In the genomic region with DNA sequence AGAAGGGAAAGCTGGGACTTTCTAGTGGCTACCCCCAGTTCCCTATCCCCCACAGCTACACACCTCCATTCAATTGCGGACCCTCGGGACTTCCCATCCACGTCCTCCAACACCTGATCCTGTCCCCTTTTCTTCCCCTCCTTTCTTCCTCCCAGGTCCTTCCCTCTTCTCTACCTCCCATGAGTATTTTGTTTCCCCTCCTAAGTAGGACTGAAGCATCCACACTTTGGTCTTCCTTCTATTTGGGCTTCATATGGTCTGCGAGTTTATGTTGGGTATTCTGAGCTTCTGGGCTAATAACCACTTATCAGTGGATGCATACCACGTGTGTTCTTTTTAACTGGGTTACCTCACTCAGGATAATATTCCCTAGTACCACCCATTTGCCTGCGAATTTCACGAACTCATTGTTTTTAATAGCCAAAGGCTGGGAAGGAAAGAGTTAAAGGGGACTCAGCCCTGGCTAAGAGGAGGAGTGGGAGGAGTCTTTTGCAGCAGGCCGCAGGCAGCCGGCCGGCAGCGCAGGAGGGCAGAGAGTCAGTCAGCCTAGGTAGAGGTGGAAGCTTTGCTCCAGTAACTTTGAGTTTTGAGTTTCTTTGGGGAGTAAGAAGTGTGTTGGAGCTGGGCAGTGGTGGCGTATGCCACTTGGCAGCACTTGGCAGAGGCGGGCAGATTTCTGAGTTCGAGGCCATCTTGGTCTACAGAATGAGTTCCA, we compare ENCODE assay signal across 12 mouse cellular contexts. TPM values are rescaled to one million over a fixed set of nuclear protein-coding genes. Genes with fewer than 3 reads are reported as not detected.
DNase-seq lines count a peak whose midpoint lies in the region; ATAC-seq and TF ChIP-seq lines count a peak whose summit lies in the region.
"Had no signal": no experiment of that assay in that cellular context is flagged by ENCODE, and none has a peak within 500 bp of the region (broad histone marks: within the 10 kb centered on the region; RNA-seq: fewer than 3 reads in every experiment).

No protein-coding gene starts in this region.

- no peak overlapping the region for H3K9ac ChIP-seq in forebrain, embryonic 13.5 days
- no peak overlapping the region for H3K9ac ChIP-seq in forebrain, postnatal 0 days
- H3K9ac ChIP-seq in kidney, postnatal 0 days (ENCODE audit: low read depth, low read length), result no peak overlapping the region
- no peak overlapping the region for H3K9ac ChIP-seq in limb, embryonic 11.5 days (ENCODE audit: low read length)

- intact Hi-C loops in left cerebral cortex, adult 2 months (cut with DNase I), result no loop called here
- intact Hi-C loops in left cerebral cortex, postnatal 4 days (cut with DNase I), result no loop called here

- H3K36me3 ChIP-seq in forebrain, embryonic 13.5 days (ENCODE audit: poor library complexity, severe bottlenecking), result no peaks in the 10 kb centered on the region
- H3K36me3 ChIP-seq in forebrain, postnatal 0 days (ENCODE audit: insufficient read depth), result no peaks in the 10 kb centered on the region
- H3K36me3 ChIP-seq in kidney, postnatal 0 days (ENCODE audit: insufficient read depth, low read length), result no peaks in the 10 kb centered on the region
- no peaks in the 10 kb centered on the region for H3K36me3 ChIP-seq in limb, embryonic 11.5 days (ENCODE audit: control insufficient read depth, insufficient read depth, low read length)

- WGBS in forebrain, embryonic 13.5 days, result under 1% methylated on average over 14 of the region's 14 CpGs
- under 1% methylated on average over 14 of the region's 14 CpGs for WGBS in forebrain, postnatal 0 days
- WGBS in kidney, postnatal 0 days, result 1% methylated on average over 14 of the region's 14 CpGs
- under 1% methylated on average over 14 of the region's 14 CpGs for WGBS in limb, embryonic 11.5 days

- H3K4me2 ChIP-seq in forebrain, embryonic 13.5 days, result no peak overlapping the region
- no peak overlapping the region for H3K4me2 ChIP-seq in forebrain, postnatal 0 days (ENCODE audit: low read depth)
- no peak overlapping the region for H3K4me2 ChIP-seq in kidney, postnatal 0 days (ENCODE audit: low read length)
- H3K4me2 ChIP-seq in limb, embryonic 11.5 days (ENCODE audit: low read depth, severe bottlenecking), result no peak overlapping the region

- no peak overlapping the region for H3K27ac ChIP-seq in forebrain, embryonic 13.5 days
- no peak overlapping the region for H3K27ac ChIP-seq in forebrain, postnatal 0 days (ENCODE audit: low read depth, low read length)
- H3K27ac ChIP-seq in kidney, postnatal 0 days, result no peak overlapping the region
- H3K27ac ChIP-seq in limb, embryonic 11.5 days (replicated peaks; ENCODE audit: low read depth, low read length), result no peak overlapping the region
- no peak overlapping the region for H3K27ac ChIP-seq in left cerebral cortex, adult 2 months
- H3K27ac ChIP-seq: layer of hippocampus, adult 2 months had no signal

- H3K27me3 ChIP-seq in forebrain, embryonic 13.5 days, result peaks cover 93% of the 10 kb centered on the region
- H3K27me3 ChIP-seq in forebrain, postnatal 0 days (ENCODE audit: insufficient read depth, low read length), result peaks cover 90% of the 10 kb centered on the region
- H3K27me3 ChIP-seq in kidney, postnatal 0 days (ENCODE audit: insufficient read depth, low read length), result peaks cover 80% of the 10 kb centered on the region
- peaks cover 84% of the 10 kb centered on the region for H3K27me3 ChIP-seq in limb, embryonic 11.5 days (ENCODE audit: control insufficient read depth, insufficient read depth, low read length)

- H3K4me1 ChIP-seq in forebrain, embryonic 13.5 days, result peaks cover 3% of the 10 kb centered on the region; the same call in 1 of the 2 replicates
- H3K4me1 ChIP-seq in forebrain, postnatal 0 days (ENCODE audit: insufficient read depth), result no peaks in the 10 kb centered on the region
- H3K4me1 ChIP-seq in kidney, postnatal 0 days (replicated peaks; ENCODE audit: insufficient read depth, low read length), result no peaks in the 10 kb centered on the region
- H3K4me1 ChIP-seq in limb, embryonic 11.5 days (ENCODE audit: control insufficient read depth, insufficient read depth, low read length), result no peaks in the 10 kb centered on the region

- no peaks in the 10 kb centered on the region; the same call in 1 of the 2 replicates for H3K9me3 ChIP-seq in forebrain, embryonic 13.5 days (replicated peaks)
- no peaks in the 10 kb centered on the region for H3K9me3 ChIP-seq in forebrain, postnatal 0 days (ENCODE audit: low read length)
- no peaks in the 10 kb centered on the region for H3K9me3 ChIP-seq in kidney, postnatal 0 days (replicated peaks; ENCODE audit: low read length)
- H3K9me3 ChIP-seq in limb, embryonic 11.5 days (ENCODE audit: control insufficient read depth, low read length), result no peaks in the 10 kb centered on the region

- DNase-seq in forebrain, postnatal 0 days, result no peak
- DNase-seq in kidney, postnatal 0 days (ENCODE audit: low spot score), result peak; percentile 59
- no peak for DNase-seq in kidney, adult 8-10 months
- DNase-seq in ES-CJ7 (ENCODE audit: low read depth, low spot score), result peak; percentile 53
- DNase-seq in limb, embryonic 11.5 days (ENCODE audit: low spot score), result peak; percentile 65
- DNase-seq in left cerebral cortex, adult 2 months (ENCODE audit: extremely low spot score in 1 of 2, low spot score in 2 of 2), result no peak
- DNase-seq in left cerebral cortex, postnatal 4 days, result no peak
- DNase-seq: liver had no signal

- no peak overlapping the region for H3K4me3 ChIP-seq in forebrain, embryonic 13.5 days
- no peak overlapping the region for H3K4me3 ChIP-seq in forebrain, postnatal 0 days (ENCODE audit: low read depth, low read length)
- H3K4me3 ChIP-seq in kidney, postnatal 0 days (replicated peaks; ENCODE audit: low read depth, low read length), result no peak overlapping the region
- no peak overlapping the region for H3K4me3 ChIP-seq in limb, embryonic 11.5 days (ENCODE audit: low read depth, low read length)
- no peak overlapping the region for H3K4me3 ChIP-seq in left cerebral cortex, adult 2 months
- H3K4me3 ChIP-seq: layer of hippocampus, adult 2 months had no signal

- no peak for TF ChIP-seq CTCF in forebrain, postnatal 0 days (IDR thresholded peaks at IDR 0.05; ENCODE audit: low read depth)
- TF ChIP-seq CTCF in kidney, postnatal 0 days (IDR thresholded peaks at IDR 0.05; ENCODE audit: low read depth), result no peak
- TF ChIP-seq CTCF in left cerebral cortex, adult 2 months (IDR thresholded peaks at IDR 0.05), result no peak

- 0 out of 2 replicates have a peak, but pooled peaks have one; percentile 19 for ATAC-seq in forebrain, embryonic 13.5 days
- ATAC-seq in forebrain, postnatal 0 days, result no peak
- ATAC-seq in kidney, postnatal 0 days (replicated peaks; ENCODE audit: low FRiP score, low read depth), result 0 out of 2 replicates have a peak, but pooled peaks have one; percentile 33
- 0 out of 2 replicates have a peak, but pooled peaks have one; percentile 46 for ATAC-seq in limb, embryonic 11.5 days (ENCODE audit: insufficient number of reproducible peaks, low FRiP score, low TSS enrichment, low read depth)

RNA-seq across cellular contexts. Expression of a gene that starts 7.4 kb away (rescaled TPM):
- polyA plus RNA-seq in forebrain, embryonic 13.5 days (2015; fragmentation: Nextera tagmentation; extraction: Ambion mirVana), result 0.19 and 0.38 TPM in 2 replicates
- total RNA-seq in forebrain, postnatal 0 days (2014; rRNA removed), result 0.54 and 1.5 TPM in 2 replicates
- 2.0 and 2.3 TPM in 2 replicates for polyA plus RNA-seq in forebrain, postnatal 0 days (2015; fragmentation: Nextera tagmentation; extraction: Ambion mirVana)
- polyA plus RNA-seq in kidney, postnatal 0 days (2015; fragmentation: Nextera tagmentation; extraction: Ambion mirVana), result 3.3 and 4.9 TPM in 2 replicates
- 0.65 and 1.2 TPM in 2 replicates for polyA plus RNA-seq in limb, embryonic 11.5 days (2014; fragmentation: Nextera tagmentation; extraction: Ambion mirVana)
- total RNA-seq in left cerebral cortex, adult 2 months (2021), result 1 to 10 TPM in 1 of 2 experiments, under 1 TPM in 1; 0.91 to 1.6 TPM
- 1 to 10 TPM; 1.3 TPM for total RNA-seq in left cerebral cortex, postnatal 4 days (2021)
- total RNA-seq: hematopoietic stem cell, adult 5-6 weeks had no signal

RNA-seq across cellular contexts. Expression of a gene that starts 9.0 kb away (rescaled TPM):
- polyA plus RNA-seq in forebrain, embryonic 13.5 days (2015; fragmentation: Nextera tagmentation; extraction: Ambion mirVana), result not detected in 2 replicates
- not detected in 2 replicates for total RNA-seq in forebrain, postnatal 0 days (2014; rRNA removed)
- not detected in 2 replicates for polyA plus RNA-seq in forebrain, postnatal 0 days (2015; fragmentation: Nextera tagmentation; extraction: Ambion mirVana)
- not detected in 2 replicates for polyA plus RNA-seq in kidney, postnatal 0 days (2015; fragmentation: Nextera tagmentation; extraction: Ambion mirVana)
- not detected in 2 replicates for polyA plus RNA-seq in limb, embryonic 11.5 days (2014; fragmentation: Nextera tagmentation; extraction: Ambion mirVana)
- not detected for total RNA-seq in left cerebral cortex, adult 2 months (2021)
- under 1 TPM; 0.44 to 0.54 TPM for total RNA-seq in left cerebral cortex, postnatal 4 days (2021)
- total RNA-seq: hematopoietic stem cell, adult 5-6 weeks; layer of hippocampus, adult 2 months had no signal
- polyA plus RNA-seq: stomach, embryonic 14.5 days had no signal

Comparison
In these comparisons a context has a peak if more than half of its experiments do, and no peak if none do; other contexts are left out.
1. DNase-seq: peak in kidney, postnatal 0 days (single experiment), ES-CJ7 (single experiment) and limb, embryonic 11.5 days (single experiment); none in forebrain, postnatal 0 days (single experiment), kidney, adult 8-10 months (0 of 2), left cerebral cortex, adult 2 months (0 of 2) and left cerebral cortex, postnatal 4 days (single experiment).